Mouse (Mus musculus) left cerebral cortex, adult 2 months (tissue): ENCODE results near the gene Ercc6l2. TPM values are rescaled to one million over a fixed set of nuclear protein-coding genes. Genes with fewer than 3 reads are reported as not detected.
A peak's percentile ranks its signal among the peaks of the same experiment; 100 is the strongest.

ENCODE experiments used
- DNase-seq, 2 experiments: peaks; one replicate each; pipeline ENCODE4 v3.0.0; 2021 to 2022; ENCODE audit warnings: low spot score in 2 of 2, mixed read lengths in 1 of 2; ENCODE audit errors: extremely low spot score in 1 of 2
- H3K27ac ChIP-seq: fragments of 200-600 bp; 2 replicates; pipeline ENCODE4 v1.8.1; 2022
- H3K4me3 ChIP-seq: fragments of 200-600 bp; 2 replicates; pipeline ENCODE4 v1.8.1; 2022
- CTCF ChIP-seq: fragments of 200-600 bp; IDR thresholded peaks from 2 replicates; pipeline ENCODE4 v1.8.1; 2022; ENCODE audit warnings: antibody characterized with exemption, mild to moderate bottlenecking, moderate library complexity
- intact Hi-C: fragments of 180-260 bp; cut with DNase I; formaldehyde crosslinking; loops from one replicate; pipeline ENCODE4 v1.15.1; 2025
- long read RNA-seq, 2 experiments: library from polyadenylated mRNA; stranded (forward); transcript quantifications; one replicate each; pipeline ENCODE4 v2.0.0; 2021; ENCODE audit warnings: borderline mapping rate in 2 of 2
- total RNA-seq, 2 experiments: library from RNA; stranded (reverse); gene quantifications; 2 replicates each; pipeline ENCODE4 v1.2.3; 2021

Ercc6l2 gene
- 10 to 100 TPM; 14.2 to 14.6 TPM for total RNA-seq
- long read RNA-seq, experiment 1, partial matches to known transcripts = 1 of 15 reads
- long read RNA-seq, experiment 1, other reads (novel, unspliced or antisense) = 13 of 15 reads
- long read RNA-seq, experiment 2, full-length matches to known transcripts = 1 of 13 reads
- long read RNA-seq, experiment 2, partial matches to known transcripts = 4 of 13 reads
- long read RNA-seq, experiment 2, other reads (novel, unspliced or antisense) = 8 of 13 reads

- no peak; the same call in 1 of the 2 replicates for TF ChIP-seq CTCF
- intact Hi-C loops = loop anchor here (1.0 kb wide), 2 partner anchors 248 to 384 kb away; no protein-coding TSS in a partner anchor
- Histone ChIP-seq H3K4me3 (peak within 1 kb of the TSS; percentile 79), H3K27ac (peak within 1 kb of the TSS; percentile 95)
- peak; percentile 98 to 99 for DNase-seq
These were observed at the start of gene Ercc6l2 for GRCm38 (mm10) chr13:63814746-63815681. Ercc6l2 (plus strand) TSS chr13:63815240.

- H3K4me3 ChIP-seq = no peak overlapping the region
- intact Hi-C loops = no loop called here
- no peak for DNase-seq
- no peak for TF ChIP-seq CTCF
- no peak overlapping the region for H3K27ac ChIP-seq
These were observed 49.0 kb upstream of the Ercc6l2 start for GRCm38 (mm10) chr13:63766065-63766464.

GRCm38 (mm10) chr13:63771009-63771408, 44.0 kb upstream of the Ercc6l2 start:
- intact Hi-C loops = no loop called here
- H3K4me3 ChIP-seq = no peak overlapping the region
- H3K27ac ChIP-seq = no peak overlapping the region
- no peak for TF ChIP-seq CTCF
- DNase-seq = no peak

- no peak overlapping the region for H3K27ac ChIP-seq
- no peak for DNase-seq
- TF ChIP-seq CTCF = no peak
- no peak overlapping the region for H3K4me3 ChIP-seq
- intact Hi-C loops = no loop called here
These were observed 36.1 kb upstream of the Ercc6l2 start for GRCm38 (mm10) chr13:63778925-63779324.

GRCm38 (mm10) chr13:63779376-63780291, 35.4 kb upstream of the Ercc6l2 start:
- intact Hi-C loops = no loop called here
- DNase-seq = peak; percentile 19 to 29
- TF ChIP-seq CTCF = no peak
- Histone ChIP-seq H3K27ac (no peak overlapping the region), H3K4me3 (no peak overlapping the region)

GRCm38 (mm10) chr13:63792234-63792831, 22.7 kb upstream of the Ercc6l2 start:
- Histone ChIP-seq H3K4me3 (no peak overlapping the region), H3K27ac (no peak overlapping the region)
- TF ChIP-seq CTCF = no peak
- intact Hi-C loops = no loop called here
- DNase-seq = no peak

GRCm38 (mm10) chr13:63793345-63794308, 21.4 kb upstream of the Ercc6l2 start:
- Histone ChIP-seq H3K27ac (no peak overlapping the region), H3K4me3 (no peak overlapping the region)
- no peak for DNase-seq
- intact Hi-C loops = no loop called here
- no peak for TF ChIP-seq CTCF

- no peak for DNase-seq
- intact Hi-C loops = no loop called here
- Histone ChIP-seq H3K27ac (no peak overlapping the region), H3K4me3 (no peak overlapping the region)
- no peak for TF ChIP-seq CTCF
These were observed 16.4 kb upstream of the Ercc6l2 start for GRCm38 (mm10) chr13:63798677-63799076.

- Histone ChIP-seq H3K4me3 (no peak overlapping the region), H3K27ac (no peak overlapping the region)
- intact Hi-C loops = no loop called here
- no peak for DNase-seq
- no peak for TF ChIP-seq CTCF
These were observed 15.1 kb upstream of the Ercc6l2 start for GRCm38 (mm10) chr13:63799940-63800339.

GRCm38 (mm10) chr13:63801289-63801688, 13.8 kb upstream of the Ercc6l2 start:
- Histone ChIP-seq H3K4me3 (no peak overlapping the region), H3K27ac (no peak overlapping the region)
- no peak for DNase-seq
- intact Hi-C loops = no loop called here
- no peak for TF ChIP-seq CTCF
